Mouse (Mus musculus): ENCODE measurements around the gene Snrpb. TPM values are rescaled to one million over a fixed set of nuclear protein-coding genes. Genes with fewer than 3 reads are reported as not detected.

Snrpb gene
- polyA plus RNA-seq, 1 experiment from 2014 or later, result 670 TPM

DNA sequence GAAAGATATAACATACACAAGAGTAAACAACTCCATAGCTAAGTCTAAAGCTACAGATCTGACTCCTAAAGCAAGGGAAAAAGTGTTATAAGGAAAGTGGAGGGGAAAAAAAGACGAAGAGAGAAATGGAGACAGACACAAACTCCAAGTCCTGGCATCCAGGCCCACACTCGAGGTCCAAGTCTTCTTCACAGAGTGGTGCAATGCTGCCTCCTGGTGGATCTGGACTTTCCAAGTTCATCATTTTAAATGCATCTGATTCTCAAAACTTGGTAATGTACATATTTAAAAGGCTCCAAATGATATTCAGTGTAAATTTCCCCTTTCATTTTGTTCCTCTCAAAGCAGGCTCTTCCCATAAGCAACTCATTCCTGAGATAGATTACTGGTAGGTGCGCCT, 11.3 kb downstream of the Snrpb start:
- H3K9ac ChIP-seq, result no peak overlapping the region
- H3K4me2 ChIP-seq, result no peak overlapping the region
- H3K36me3 ChIP-seq, result peaks cover 50% of the 10 kb centered on the region
- H3K27ac ChIP-seq, result no peak overlapping the region
- no peaks in the 10 kb centered on the region for H3K9me3 ChIP-seq
- H3K4me3 ChIP-seq, result no peak overlapping the region
- 47% methylated on average over 3 of the region's 3 CpGs for WGBS
- no peaks in the 10 kb centered on the region for H3K27me3 ChIP-seq
- no peak for ATAC-seq (ENCODE audit: borderline replicate concordance, extremely low read depth, low FRiP score, low TSS enrichment)
- H3K4me1 ChIP-seq, result no peaks in the 10 kb centered on the region

GRCm38 (mm10) chr2:130166311-130167214, 12.6 kb downstream of the Snrpb start:
- no peaks in the 10 kb centered on the region for H3K9me3 ChIP-seq
- no peak overlapping the region for H3K9ac ChIP-seq
- H3K4me3 ChIP-seq, result no peak overlapping the region
- peaks cover 37% of the 10 kb centered on the region for H3K36me3 ChIP-seq
- H3K27ac ChIP-seq, result no peak overlapping the region
- peak; percentile 42 for ATAC-seq (ENCODE audit: borderline replicate concordance, extremely low read depth, low FRiP score, low TSS enrichment)
- H3K4me2 ChIP-seq, result no peak overlapping the region
- H3K27me3 ChIP-seq, result no peaks in the 10 kb centered on the region
- no peaks in the 10 kb centered on the region for H3K4me1 ChIP-seq
- WGBS, result 65% methylated on average over 9 of the region's 9 CpGs

- H3K4me1 ChIP-seq, result no peaks in the 10 kb centered on the region
- no peak overlapping the region for H3K4me2 ChIP-seq
- H3K27ac ChIP-seq, result no peak overlapping the region
- H3K9me3 ChIP-seq, result no peaks in the 10 kb centered on the region
- WGBS, result 75% methylated on average over 5 of the region's 5 CpGs
- no peak overlapping the region for H3K9ac ChIP-seq
- H3K27me3 ChIP-seq, result no peaks in the 10 kb centered on the region
- peaks cover 7% of the 10 kb centered on the region; the same call in 1 of the 2 replicates for H3K36me3 ChIP-seq
- H3K4me3 ChIP-seq, result no peak overlapping the region
- ATAC-seq (ENCODE audit: borderline replicate concordance, extremely low read depth, low FRiP score, low TSS enrichment), result no peak
Observed at GRCm38 (mm10) chr2:130162701-130163100, 16.5 kb downstream of the Snrpb start.

DNA sequence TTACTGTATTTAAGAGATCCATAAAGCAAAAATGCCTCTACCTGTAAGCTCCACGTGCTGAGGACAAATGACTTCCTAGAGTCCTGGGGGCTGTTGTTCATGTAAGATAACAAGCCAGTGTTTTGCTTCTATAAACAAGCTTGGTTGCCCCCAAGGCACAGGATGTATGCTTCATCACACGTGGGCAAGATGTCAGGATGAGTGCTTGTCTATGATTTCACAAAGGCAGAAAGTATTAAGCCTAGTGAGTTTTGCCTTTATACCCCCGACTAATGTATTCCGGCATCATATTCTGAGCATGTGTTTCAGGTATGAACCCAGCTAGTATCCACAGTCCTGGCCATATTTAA, 21.1 kb downstream of the Snrpb start:
- no peaks in the 10 kb centered on the region for H3K4me1 ChIP-seq
- no peaks in the 10 kb centered on the region for H3K36me3 ChIP-seq
- no peak overlapping the region for H3K9ac ChIP-seq
- ATAC-seq (ENCODE audit: borderline replicate concordance, extremely low read depth, low FRiP score, low TSS enrichment), result no peak
- H3K27me3 ChIP-seq, result no peaks in the 10 kb centered on the region
- WGBS, result 58% methylated on average over 4 of the region's 4 CpGs
- no peak overlapping the region for H3K4me2 ChIP-seq
- no peak overlapping the region for H3K4me3 ChIP-seq
- H3K27ac ChIP-seq, result no peak overlapping the region
- no peaks in the 10 kb centered on the region for H3K9me3 ChIP-seq

- H3K9ac ChIP-seq, result no peak overlapping the region
- 68% methylated on average over 14 of the region's 14 CpGs for WGBS
- no peaks in the 10 kb centered on the region for H3K27me3 ChIP-seq
- H3K27ac ChIP-seq, result no peak overlapping the region
- H3K9me3 ChIP-seq, result no peaks in the 10 kb centered on the region
- H3K4me1 ChIP-seq, result no peaks in the 10 kb centered on the region
- no peak overlapping the region for H3K4me3 ChIP-seq
- H3K36me3 ChIP-seq, result no peaks in the 10 kb centered on the region
- no peak overlapping the region for H3K4me2 ChIP-seq
- no peak for ATAC-seq (ENCODE audit: borderline replicate concordance, extremely low read depth, low FRiP score, low TSS enrichment)
Observed at GRCm38 (mm10) chr2:130157231-130158087, 21.7 kb downstream of the Snrpb start.

GRCm38 (mm10) chr2:130155851-130156250, 23.4 kb downstream of the Snrpb start:
- Histone ChIP-seq H3K9ac (no peak overlapping the region), H3K9me3 (no peaks in the 10 kb centered on the region), H3K36me3 (no peaks in the 10 kb centered on the region), H3K4me1 (no peaks in the 10 kb centered on the region), H3K27ac (no peak overlapping the region), H3K4me2 (no peak overlapping the region), H3K4me3 (no peak overlapping the region), H3K27me3 (no peaks in the 10 kb centered on the region)
- ATAC-seq (ENCODE audit: borderline replicate concordance, extremely low read depth, low FRiP score, low TSS enrichment), result no peak

DNA sequence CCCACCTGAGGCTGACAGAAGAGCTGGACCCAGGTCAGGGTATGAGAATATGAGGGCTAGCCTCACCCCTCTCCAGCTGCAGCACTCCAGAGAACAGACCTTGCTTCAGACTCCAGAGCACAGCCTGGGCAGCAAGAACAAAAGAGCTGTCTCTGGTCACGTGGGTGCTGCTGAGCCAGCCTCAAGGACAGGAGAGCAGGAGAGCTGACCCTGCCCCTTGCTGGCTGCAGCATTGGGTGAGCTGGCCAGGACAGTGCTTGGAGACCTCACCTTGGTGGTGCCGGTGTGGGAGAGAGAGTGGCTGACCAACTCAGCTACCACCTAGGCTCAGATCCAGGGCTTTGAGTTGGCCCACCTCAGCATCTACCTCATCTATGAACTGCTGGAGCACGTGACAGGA, 24.0 kb downstream of the Snrpb start:
- no peak overlapping the region for H3K27ac ChIP-seq
- H3K9ac ChIP-seq, result no peak overlapping the region
- H3K4me3 ChIP-seq, result no peak overlapping the region
- no peak; the same call in 1 of the 2 replicates for ATAC-seq (ENCODE audit: borderline replicate concordance, extremely low read depth, low FRiP score, low TSS enrichment)
- no peaks in the 10 kb centered on the region for H3K9me3 ChIP-seq
- no peaks in the 10 kb centered on the region for H3K36me3 ChIP-seq
- no peaks in the 10 kb centered on the region for H3K4me1 ChIP-seq
- H3K4me2 ChIP-seq, result no peak overlapping the region
- WGBS, result 65% methylated on average over 3 of the region's 3 CpGs
- H3K27me3 ChIP-seq, result no peaks in the 10 kb centered on the region

GRCm38 (mm10) chr2:130146089-130146668, 33.0 kb downstream of the Snrpb start:
- ATAC-seq (ENCODE audit: borderline replicate concordance, extremely low read depth, low FRiP score, low TSS enrichment), result no peak
- WGBS, result 73% methylated on average over 5 of the region's 5 CpGs
- Histone ChIP-seq H3K9me3 (no peaks in the 10 kb centered on the region), H3K4me3 (no peak overlapping the region), H3K27ac (no peak overlapping the region), H3K9ac (no peak overlapping the region), H3K27me3 (no peaks in the 10 kb centered on the region), H3K4me2 (no peak overlapping the region), H3K4me1 (no peaks in the 10 kb centered on the region), H3K36me3 (no peaks in the 10 kb centered on the region)

DNA sequence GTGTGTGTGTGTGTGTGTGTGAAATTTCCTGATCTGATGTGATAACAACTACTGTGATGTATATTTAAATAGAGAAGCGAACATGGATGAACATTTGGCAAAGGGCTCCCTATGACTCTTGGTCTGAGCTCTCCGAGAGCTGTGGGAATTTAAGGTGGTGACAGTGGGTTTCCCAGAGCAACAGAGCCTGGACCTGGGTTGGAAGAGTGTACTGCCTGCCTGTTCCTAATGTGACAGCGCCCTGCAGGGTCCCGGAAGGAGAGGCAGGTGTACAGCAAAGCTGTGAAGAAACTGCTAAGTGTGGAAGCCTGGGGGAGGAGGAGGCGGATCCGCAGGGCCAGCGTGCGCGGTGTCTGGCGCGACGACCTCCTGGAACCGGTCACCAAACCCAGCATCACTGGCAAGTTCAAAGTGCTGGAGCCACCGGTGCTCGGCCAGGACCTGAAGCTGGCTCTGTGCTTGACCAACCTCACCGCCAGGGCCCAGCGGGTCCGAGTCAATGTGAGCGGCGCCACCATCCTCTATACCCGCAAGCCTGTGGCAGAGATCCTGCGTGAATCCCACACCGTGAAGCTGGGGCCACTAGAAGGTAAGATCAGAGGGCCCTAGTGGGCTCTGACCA, 34.4 kb downstream of the Snrpb start:
- WGBS, result 78% methylated on average over 23 of the region's 23 CpGs

GRCm38 (mm10) chr2:130143011-130143410, 36.2 kb downstream of the Snrpb start:
- H3K4me3 ChIP-seq, result no peak overlapping the region
- no peak for ATAC-seq (ENCODE audit: borderline replicate concordance, extremely low read depth, low FRiP score, low TSS enrichment)
- no peak overlapping the region for H3K4me2 ChIP-seq
- no peak overlapping the region for H3K27ac ChIP-seq
- no peaks in the 10 kb centered on the region for H3K9me3 ChIP-seq
- no peaks in the 10 kb centered on the region for H3K27me3 ChIP-seq
- no peak overlapping the region for H3K9ac ChIP-seq
- H3K4me1 ChIP-seq, result no peaks in the 10 kb centered on the region
- no peaks in the 10 kb centered on the region for H3K36me3 ChIP-seq
- 80% methylated on average over 8 of the region's 8 CpGs for WGBS

More for the DNA sequence above, 34.4 kb downstream of the Snrpb start:
- Histone ChIP-seq H3K9me3 (no peaks in the 10 kb centered on the region), H3K27me3 (no peaks in the 10 kb centered on the region), H3K9ac (no peak overlapping the region), H3K4me1 (no peaks in the 10 kb centered on the region), H3K4me3 (no peak overlapping the region), H3K36me3 (no peaks in the 10 kb centered on the region), H3K4me2 (no peak overlapping the region), H3K27ac (no peak overlapping the region)
- no peak for ATAC-seq (ENCODE audit: borderline replicate concordance, extremely low read depth, low FRiP score, low TSS enrichment)

- no peak for ATAC-seq (ENCODE audit: borderline replicate concordance, extremely low read depth, low FRiP score, low TSS enrichment)
- no peaks in the 10 kb centered on the region for H3K9me3 ChIP-seq
- H3K27me3 ChIP-seq, result no peaks in the 10 kb centered on the region
- H3K4me1 ChIP-seq, result no peaks in the 10 kb centered on the region
- no peaks in the 10 kb centered on the region for H3K36me3 ChIP-seq
- no peak overlapping the region for H3K4me2 ChIP-seq
- H3K9ac ChIP-seq, result no peak overlapping the region
- H3K27ac ChIP-seq, result no peak overlapping the region
- WGBS, result 7% methylated on average over 1 of the region's 1 CpGs
- no peak overlapping the region for H3K4me3 ChIP-seq
Observed at GRCm38 (mm10) chr2:130129687-130130086, 49.5 kb downstream of the Snrpb start.
